Comparison of ENCODE assay signal across 9 mouse cellular contexts in genomic region chr14:20802926-20803605, GRCm38 (mm10). TPM values are rescaled to one million over a fixed set of nuclear protein-coding genes. Genes with fewer than 3 reads are reported as not detected.
DNase-seq lines count a peak whose midpoint lies in the region; ATAC-seq lines count a peak whose summit lies in the region.
"Had no signal": no experiment of that assay in that cellular context is flagged by ENCODE, and none has a peak within 500 bp of the region (broad histone marks: within the 10 kb centered on the region; RNA-seq: fewer than 3 reads in every experiment).

No protein-coding gene starts in this region.

- H3K36me3 ChIP-seq in heart, embryonic 16.5 days (ENCODE audit: control insufficient read depth, insufficient read depth), result no peaks in the 10 kb centered on the region
- H3K36me3 ChIP-seq in midbrain, embryonic 12.5 days, result no peaks in the 10 kb centered on the region
- no peaks in the 10 kb centered on the region for H3K36me3 ChIP-seq in midbrain, embryonic 10.5 days
- H3K36me3 ChIP-seq in stomach, embryonic 14.5 days (ENCODE audit: control insufficient read depth, insufficient read depth, low read length), result no peaks in the 10 kb centered on the region
- H3K36me3 ChIP-seq: heart, embryonic 10.5 days had no signal

- H3K27ac ChIP-seq in heart, embryonic 16.5 days (ENCODE audit: low read length), result no peak overlapping the region
- no peak overlapping the region for H3K27ac ChIP-seq in midbrain, embryonic 12.5 days (replicated peaks)
- no peak overlapping the region for H3K27ac ChIP-seq in midbrain, embryonic 10.5 days (replicated peaks)
- no peak overlapping the region for H3K27ac ChIP-seq in stomach, embryonic 14.5 days (ENCODE audit: low read length)
- H3K27ac ChIP-seq: heart, embryonic 10.5 days had no signal

- H3K4me2 ChIP-seq in heart, embryonic 16.5 days (ENCODE audit: low read depth, low read length), result no peak overlapping the region
- H3K4me2 ChIP-seq in midbrain, embryonic 12.5 days (replicated peaks), result no peak overlapping the region
- H3K4me2 ChIP-seq in stomach, embryonic 14.5 days (replicated peaks; ENCODE audit: low read depth, low read length), result no peak overlapping the region

- peaks cover 39% of the 10 kb centered on the region for H3K4me1 ChIP-seq in heart, embryonic 16.5 days (ENCODE audit: control insufficient read depth, insufficient read depth, low read length)
- no peaks in the 10 kb centered on the region for H3K4me1 ChIP-seq in midbrain, embryonic 12.5 days
- peaks cover 4% of the 10 kb centered on the region; the same call in 1 of the 2 replicates for H3K4me1 ChIP-seq in midbrain, embryonic 10.5 days
- no peaks in the 10 kb centered on the region for H3K4me1 ChIP-seq in stomach, embryonic 14.5 days (ENCODE audit: control insufficient read depth, insufficient read depth, low read length)

- no peak overlapping the region for H3K9ac ChIP-seq in heart, embryonic 16.5 days (ENCODE audit: low read length)
- no peak overlapping the region for H3K9ac ChIP-seq in midbrain, embryonic 12.5 days (replicated peaks)
- H3K9ac ChIP-seq in stomach, embryonic 14.5 days (replicated peaks; ENCODE audit: low read depth, low read length), result no peak overlapping the region

- H3K27me3 ChIP-seq in heart, embryonic 16.5 days (ENCODE audit: control insufficient read depth, insufficient read depth, low read length), result no peaks in the 10 kb centered on the region
- no peaks in the 10 kb centered on the region for H3K27me3 ChIP-seq in midbrain, embryonic 12.5 days
- peaks cover 5% of the 10 kb centered on the region; the same call in 1 of the 2 replicates for H3K27me3 ChIP-seq in midbrain, embryonic 10.5 days (ENCODE audit: low read depth, poor library complexity, severe bottlenecking)
- H3K27me3 ChIP-seq in stomach, embryonic 14.5 days (ENCODE audit: control insufficient read depth, insufficient read depth, low read length), result no peaks in the 10 kb centered on the region

- no peaks in the 10 kb centered on the region for H3K9me3 ChIP-seq in heart, embryonic 16.5 days (replicated peaks; ENCODE audit: control insufficient read depth, low read length)
- H3K9me3 ChIP-seq in midbrain, embryonic 12.5 days, result no peaks in the 10 kb centered on the region
- no peaks in the 10 kb centered on the region for H3K9me3 ChIP-seq in midbrain, embryonic 10.5 days (replicated peaks)
- no peaks in the 10 kb centered on the region for H3K9me3 ChIP-seq in stomach, embryonic 14.5 days (ENCODE audit: control insufficient read depth, low read depth, low read length)
- H3K9me3 ChIP-seq: heart, embryonic 10.5 days had no signal

- peak; percentile 28 for ATAC-seq in heart, embryonic 16.5 days (replicated peaks; ENCODE audit: extremely low read depth, insufficient read depth, low FRiP score)
- peak; percentile 30; the same call in 1 of the 2 replicates for ATAC-seq in midbrain, embryonic 12.5 days (ENCODE audit: low FRiP score, low read depth)
- ATAC-seq in inflammation-experienced regulatory T-cells, adult 6 months, result peak; percentile 14
- ATAC-seq in stomach, embryonic 14.5 days (ENCODE audit: insufficient number of reproducible peaks, insufficient read depth, low FRiP score, low read depth), result peak; percentile 51; the same call in 1 of the 2 replicates

- no peak for DNase-seq in heart, postnatal 36 days
- DNase-seq in midbrain, embryonic 10.5 days (ENCODE audit: low spot score), result no peak
- no peak for DNase-seq in testis, postnatal 10 days (ENCODE audit: low spot score)
- no peak for DNase-seq in testis, postnatal 14 days (ENCODE audit: low spot score)

- intact Hi-C loops in heart, postnatal 36 days (cut with DNase I), result loop anchor here (1.0 to 5.0 kb wide), 3 partner anchors 70 to 309 kb away; no protein-coding TSS in a partner anchor

- no peak overlapping the region for H3K4me3 ChIP-seq in heart, embryonic 16.5 days (ENCODE audit: low read length)
- no peak overlapping the region for H3K4me3 ChIP-seq in midbrain, embryonic 12.5 days
- H3K4me3 ChIP-seq in midbrain, embryonic 10.5 days, result no peak overlapping the region
- H3K4me3 ChIP-seq in stomach, embryonic 14.5 days (ENCODE audit: low read depth, low read length), result no peak overlapping the region
- H3K4me3 ChIP-seq: heart, embryonic 10.5 days had no signal

- WGBS in heart, embryonic 16.5 days, result 28% methylated on average over 2 of the region's 2 CpGs
- WGBS in midbrain, embryonic 12.5 days, result 43% methylated on average over 2 of the region's 2 CpGs
- WGBS in midbrain, embryonic 10.5 days, result 45% methylated on average over 2 of the region's 2 CpGs
- WGBS in stomach, embryonic 14.5 days, result 32% methylated on average over 2 of the region's 2 CpGs

RNA-seq across cellular contexts. Expression of gene Camk2g, which starts 9.2 kb away (rescaled TPM):
- 81.5 and 103 TPM in 2 replicates for polyA plus RNA-seq in heart, embryonic 16.5 days (2015; fragmentation: Nextera tagmentation; extraction: Ambion mirVana)
- 10 to 100 TPM; 51.4 to 52.8 TPM for total RNA-seq in heart, postnatal 36 days (2021)
- polyA plus RNA-seq in midbrain, embryonic 12.5 days (2016; fragmentation: Nextera tagmentation; extraction: Ambion mirVana), result 56.8 and 57.1 TPM in 2 replicates
- polyA plus RNA-seq in midbrain, embryonic 10.5 days (2016; fragmentation: Nextera tagmentation; extraction: Ambion mirVana), result 41.8 and 42.8 TPM in 2 replicates
- 10 to 100 TPM; 30.7 to 50.9 (median 31.6) TPM for polyA plus RNA-seq in inflammation-experienced regulatory T-cells, adult 6 months (2017; shearing (Covaris generic))
- 46.6 and 53.6 TPM in 2 replicates for polyA plus RNA-seq in stomach, embryonic 14.5 days (2014; fragmentation: Nextera tagmentation; extraction: Ambion mirVana)

RNA-seq across cellular contexts. Expression of gene Plau, which starts 33.4 kb away (rescaled TPM):
- 1.2 and 1.9 TPM in 2 replicates for polyA plus RNA-seq in heart, embryonic 16.5 days (2015; fragmentation: Nextera tagmentation; extraction: Ambion mirVana)
- 1 to 10 TPM; 6.1 to 6.2 TPM for total RNA-seq in heart, postnatal 36 days (2021)
- polyA plus RNA-seq in midbrain, embryonic 12.5 days (2016; fragmentation: Nextera tagmentation; extraction: Ambion mirVana), result 0.29 and 0.34 TPM in 2 replicates
- polyA plus RNA-seq in midbrain, embryonic 10.5 days (2016; fragmentation: Nextera tagmentation; extraction: Ambion mirVana), result 0.49 and 0.70 TPM in 2 replicates
- under 1 TPM in 1 of 3 experiments, not detected in 2; 0.41 TPM for polyA plus RNA-seq in inflammation-experienced regulatory T-cells, adult 6 months (2017; shearing (Covaris generic))
- polyA plus RNA-seq in stomach, embryonic 14.5 days (2014; fragmentation: Nextera tagmentation; extraction: Ambion mirVana), result 0.64 and 1.3 TPM in 2 replicates
